Mouse (Mus musculus) limb, embryonic 10.5 days (tissue): Measurements from ENCODE around the gene G3bp1. TPM values are rescaled to one million over a fixed set of nuclear protein-coding genes. Genes with fewer than 3 reads are reported as not detected.

Source experiments
- DNase-seq: peaks from one replicate; pipeline ENCODE4 v3.0.0-alpha.2; 2017; ENCODE audit warnings: low spot score
- H3K27ac ChIP-seq: fragments of 300-500 bp; sonication (generic); 2 replicates; pipeline ENCODE4 v1.5.1; 2016; ENCODE audit warnings: mild to moderate bottlenecking
- H3K27me3 ChIP-seq: fragments of 300-500 bp; sonication (generic); 2 replicates; pipeline ENCODE4 v1.6.1; 2016; ENCODE audit warnings: low read depth, mild to moderate bottlenecking; ENCODE audit not compliant: poor library complexity, severe bottlenecking
- H3K36me3 ChIP-seq: fragments of 300-500 bp; sonication (generic); 2 replicates; pipeline ENCODE4 v1.6.1; 2016; ENCODE audit warnings: mild to moderate bottlenecking, moderate library complexity
- H3K4me1 ChIP-seq: fragments of 300-500 bp; sonication (generic); 2 replicates; pipeline ENCODE4 v1.6.1; 2016
- H3K4me3 ChIP-seq: fragments of 300-500 bp; sonication (generic); 2 replicates; pipeline ENCODE4 v1.5.1; 2016; ENCODE audit warnings: mild to moderate bottlenecking, moderate library complexity
- H3K9me3 ChIP-seq: fragments of 300-500 bp; sonication (generic); replicated peaks from 2 replicates; pipeline ENCODE4 v1.6.1; 2016; ENCODE audit warnings: mild to moderate bottlenecking
- WGBS: fragments of 180-500 bp; shearing (Covaris S2); methylation state at CpG from one replicate; pipeline ENCODE4 v1.1.7; 2016; 5-methylcytosine and 5-hydroxymethylcytosine counted together
- microRNA-seq: library from miRNA; unstranded; fragments of <30 nt; microRNA quantifications from one replicate; pipeline ENCODE4, GENCODE M21; 2017
- polyA plus RNA-seq: library from polyadenylated mRNA; unstranded; fragments of >200 nt; fragmentation: Nextera tagmentation; extraction: Ambion mirVana; gene quantifications from 2 replicates; pipeline ENCODE4 v1.2.1, GENCODE M21; 2016

G3bp1 gene
- polyA plus RNA-seq, 1 experiment from 2014 or later = 267 TPM

- Histone ChIP-seq H3K36me3 (no peaks in the 10 kb centered on the region), H3K27ac (no peak overlapping the region), H3K4me1 (no peaks in the 10 kb centered on the region), H3K9me3 (no peaks in the 10 kb centered on the region), H3K27me3 (no peaks in the 10 kb centered on the region), H3K4me3 (no peak overlapping the region)
- DNase-seq = no peak
- 84% methylated on average over 7 of the region's 7 CpGs for WGBS
These were observed 61.3 kb downstream of the G3bp1 start for GRCm38 (mm10) chr11:55530741-55531140.

- peaks cover 2% of the 10 kb centered on the region; the same call in 1 of the 2 replicates for H3K4me1 ChIP-seq
- H3K27ac ChIP-seq = no peak overlapping the region
- WGBS = 78% methylated on average over 5 of the region's 5 CpGs
- H3K27me3 ChIP-seq = no peaks in the 10 kb centered on the region
- DNase-seq = no peak
- H3K9me3 ChIP-seq = no peaks in the 10 kb centered on the region
- H3K36me3 ChIP-seq = no peaks in the 10 kb centered on the region
- no peak overlapping the region for H3K4me3 ChIP-seq
These were observed 63.9 kb downstream of the G3bp1 start for GRCm38 (mm10) chr11:55533378-55533777.

- no peak overlapping the region for H3K27ac ChIP-seq
- DNase-seq = no peak
- H3K27me3 ChIP-seq = no peaks in the 10 kb centered on the region
- H3K36me3 ChIP-seq = no peaks in the 10 kb centered on the region
- no peak overlapping the region for H3K4me3 ChIP-seq
- peaks cover 3% of the 10 kb centered on the region; the same call in 1 of the 2 replicates for H3K4me1 ChIP-seq
- no peaks in the 10 kb centered on the region for H3K9me3 ChIP-seq
- 34% methylated on average over 2 of the region's 2 CpGs for WGBS
These were observed 65.3 kb downstream of the G3bp1 start for GRCm38 (mm10) chr11:55534766-55535165.

- H3K27me3 ChIP-seq = no peaks in the 10 kb centered on the region
- no peaks in the 10 kb centered on the region for H3K36me3 ChIP-seq
- H3K9me3 ChIP-seq = no peaks in the 10 kb centered on the region
- no peak overlapping the region for H3K4me3 ChIP-seq
- no peak overlapping the region for H3K27ac ChIP-seq
- no peak for DNase-seq
- peaks cover 3% of the 10 kb centered on the region; the same call in 1 of the 2 replicates for H3K4me1 ChIP-seq
- 76% methylated on average over 7 of the region's 7 CpGs for WGBS
These were observed 72.6 kb downstream of the G3bp1 start for GRCm38 (mm10) chr11:55542128-55542527.

DNA sequence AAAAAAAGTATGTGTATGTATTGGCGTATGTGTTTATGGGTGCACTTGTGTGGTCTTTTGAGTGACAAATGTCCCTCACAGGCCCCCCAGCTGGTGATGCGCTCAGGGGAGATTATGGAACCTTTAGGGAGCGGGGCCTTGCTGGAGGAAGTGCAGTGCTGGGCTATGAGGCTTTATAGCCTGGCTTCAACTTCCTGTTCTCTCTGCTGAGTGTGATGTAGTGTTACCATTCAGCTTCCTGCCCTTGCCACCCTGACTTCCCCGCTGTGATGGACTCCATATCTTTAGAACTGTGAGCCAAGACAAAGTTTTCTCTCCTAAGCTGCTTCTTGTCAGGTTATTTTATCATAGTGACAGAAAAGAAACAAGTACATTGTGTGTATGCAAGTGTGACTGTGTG lies 73.2 kb downstream of the G3bp1 start:
- H3K27ac ChIP-seq = no peak overlapping the region
- H3K36me3 ChIP-seq = no peaks in the 10 kb centered on the region
- H3K9me3 ChIP-seq = no peaks in the 10 kb centered on the region
- H3K27me3 ChIP-seq = no peaks in the 10 kb centered on the region
- 69% methylated on average over 4 of the region's 4 CpGs for WGBS
- no peak overlapping the region for H3K4me3 ChIP-seq
- DNase-seq = no peak
- peaks cover 3% of the 10 kb centered on the region; the same call in 1 of the 2 replicates for H3K4me1 ChIP-seq

DNA sequence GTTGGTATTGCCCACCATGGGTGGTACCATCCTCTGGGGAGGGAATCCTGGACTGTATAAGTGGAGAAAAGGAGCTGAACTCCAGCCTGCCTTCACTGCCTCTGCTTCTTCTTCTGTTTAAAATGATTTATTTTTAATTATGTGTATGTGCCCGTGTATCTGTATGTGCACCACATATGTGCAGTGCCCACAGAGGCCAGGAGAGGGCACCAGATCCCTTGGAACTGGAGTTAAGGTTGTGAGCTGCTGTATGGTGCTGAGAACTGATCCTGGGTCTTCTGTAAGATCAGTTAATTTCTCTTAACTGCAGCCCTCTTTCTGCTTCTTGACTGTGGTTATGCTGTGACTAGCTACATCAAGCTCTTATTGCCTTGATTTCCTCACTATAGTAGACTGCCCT lies 76.2 kb downstream of the G3bp1 start:
- Histone ChIP-seq H3K4me3 (no peak overlapping the region), H3K27ac (no peak overlapping the region), H3K36me3 (no peaks in the 10 kb centered on the region), H3K9me3 (no peaks in the 10 kb centered on the region), H3K4me1 (no peaks in the 10 kb centered on the region), H3K27me3 (no peaks in the 10 kb centered on the region)
- DNase-seq = no peak
- 72% methylated on average over 1 of the region's 1 CpGs for WGBS

Small RNAs within 50 kb of the gene (microRNA-seq; reads per million reads assigned to microRNA genes)
- gene Mir7652 = not detected

Other genes with a start within 250 kb of the G3bp1 start
- gene Fat2, start 133.1 kb upstream of the G3bp1 start, polyA plus RNA-seq = 0.20 TPM in 2 replicates
- 183 and 211 TPM in 2 replicates for gene Sparc, start 46.5 kb upstream of the G3bp1 start, polyA plus RNA-seq
- gene Atox1, start 8.4 kb upstream of the G3bp1 start, polyA plus RNA-seq = 224 and 237 TPM in 2 replicates
- not detected in 2 replicates for gene Glra1, start 138.5 kb downstream of the G3bp1 start, polyA plus RNA-seq